Mouse (Mus musculus) lung, embryonic 16.5 days (tissue): Measurements from ENCODE around the gene Rph3al. TPM values are rescaled to one million over a fixed set of nuclear protein-coding genes. Genes with fewer than 3 reads are reported as not detected.
A peak's percentile ranks its signal among the peaks of the same experiment; 100 is the strongest.

Experiments
- ATAC-seq: fragments of 200-750 bp; cut with Nextera tagmentation; 2 replicates; pipeline ENCODE4 v1.8.0; 2017; ENCODE audit warnings: low read depth, mild to moderate bottlenecking, moderate library complexity
- H3K27ac ChIP-seq: fragments of 300-500 bp; sonication (generic); 2 replicates; pipeline ENCODE4 v1.5.1; 2014; ENCODE audit warnings: mild to moderate bottlenecking, control low read depth, low read length
- H3K27me3 ChIP-seq: fragments of 300-500 bp; sonication (generic); 2 replicates; pipeline ENCODE4 v1.6.1; 2014; ENCODE audit warnings: low read depth, low read length, mixed read lengths; ENCODE audit not compliant: control insufficient read depth, insufficient read depth
- H3K36me3 ChIP-seq: fragments of 300-500 bp; sonication (generic); 2 replicates; pipeline ENCODE4 v1.6.1; 2014; ENCODE audit warnings: low read length; ENCODE audit not compliant: control insufficient read depth, insufficient read depth
- H3K4me1 ChIP-seq: fragments of 300-500 bp; sonication (generic); replicated peaks from 2 replicates; pipeline ENCODE4 v1.6.1; 2014; ENCODE audit warnings: low read length, mixed read lengths; ENCODE audit not compliant: control insufficient read depth, insufficient read depth
- H3K4me2 ChIP-seq: fragments of 300-500 bp; sonication (generic); 2 replicates; pipeline ENCODE4 v1.6.1; 2014; ENCODE audit warnings: low read depth, low read length, control low read depth
- H3K4me3 ChIP-seq: fragments of 300-500 bp; sonication (generic); 2 replicates; pipeline ENCODE4 v1.5.1; 2014; ENCODE audit warnings: mild to moderate bottlenecking, low read length, control low read depth
- H3K9ac ChIP-seq: fragments of 300-500 bp; sonication (generic); 2 replicates; pipeline ENCODE4 v1.6.1; 2014; ENCODE audit warnings: low read length, control low read depth
- H3K9me3 ChIP-seq: fragments of 300-500 bp; sonication (generic); 2 replicates; pipeline ENCODE4 v1.6.1; 2016; ENCODE audit warnings: low read length; ENCODE audit not compliant: control insufficient read depth
- WGBS: fragments of 180-500 bp; shearing (Covaris S2); extraction: QIAGEN DNeasy Blood & Tissue Kit; methylation state at CpG from one replicate; pipeline ENCODE4 v1.1.7; 2014; 5-methylcytosine and 5-hydroxymethylcytosine counted together
- polyA plus RNA-seq: library from polyadenylated mRNA; unstranded; fragments of >200 nt; fragmentation: Nextera tagmentation; extraction: Ambion mirVana; gene quantifications from 2 replicates; pipeline ENCODE4 v1.2.1, GENCODE M21; 2015

Gene Rph3al
- polyA plus RNA-seq, 1 experiment from 2014 or later: 8.1 TPM

GRCm38 (mm10) chr11:75801771-75802550 is 136.3 kb downstream of the Rph3al start:
- Histone ChIP-seq H3K4me3 (no peak overlapping the region), H3K27ac (no peak overlapping the region), H3K9me3 (no peaks in the 10 kb centered on the region), H3K4me2 (no peak overlapping the region), H3K4me1 (peaks cover 4% of the 10 kb centered on the region), H3K9ac (no peak overlapping the region), H3K27me3 (no peaks in the 10 kb centered on the region; the same call in 1 of the 2 replicates), H3K36me3 (no peaks in the 10 kb centered on the region)
- WGBS: 50% methylated on average over 7 of the region's 7 CpGs
- ATAC-seq: no peak

- Histone ChIP-seq H3K4me3 (no peak overlapping the region), H3K9ac (no peak overlapping the region), H3K27me3 (peaks cover 4% of the 10 kb centered on the region), H3K36me3 (no peaks in the 10 kb centered on the region), H3K4me2 (no peak overlapping the region), H3K27ac (no peak overlapping the region), H3K9me3 (no peaks in the 10 kb centered on the region), H3K4me1 (peaks cover 4% of the 10 kb centered on the region)
- WGBS: 70% methylated on average over 4 of the region's 4 CpGs
- no peak for ATAC-seq
These were observed 136.9 kb downstream of the Rph3al start for GRCm38 (mm10) chr11:75801369-75801768.

- H3K27me3 ChIP-seq: peaks cover 35% of the 10 kb centered on the region
- H3K4me2 ChIP-seq: no peak overlapping the region
- H3K4me1 ChIP-seq: peaks cover 17% of the 10 kb centered on the region
- no peak overlapping the region for H3K27ac ChIP-seq
- ATAC-seq: no peak
- WGBS: 55% methylated on average over 13 of the region's 13 CpGs
- no peaks in the 10 kb centered on the region for H3K36me3 ChIP-seq
- no peak overlapping the region for H3K9ac ChIP-seq
- H3K4me3 ChIP-seq: no peak overlapping the region
- no peaks in the 10 kb centered on the region for H3K9me3 ChIP-seq
These were observed 141.5 kb downstream of the Rph3al start for GRCm38 (mm10) chr11:75796536-75797246.

GRCm38 (mm10) chr11:75796029-75796445 is 142.2 kb downstream of the Rph3al start, which contains the start of gene Doc2b:
Gene Doc2b (minus strand): TSS chr11:75796049.
- H3K27me3 ChIP-seq: peaks cover 35% of the 10 kb centered on the region
- H3K4me2 ChIP-seq: peak within 1 kb of the TSS; percentile 83
- H3K9ac ChIP-seq: peak within 1 kb of the TSS; percentile 72
- WGBS: 2% methylated on average over 37 of the region's 37 CpGs
- no peaks in the 10 kb centered on the region for H3K36me3 ChIP-seq
- no peaks in the 10 kb centered on the region for H3K9me3 ChIP-seq
- peak; percentile 50; the same call in 1 of the 2 replicates for ATAC-seq
- H3K4me1 ChIP-seq: peaks cover 17% of the 10 kb centered on the region
- peak within 1 kb of the TSS; percentile 57 for H3K4me3 ChIP-seq
- no peak within 1 kb of the TSS for H3K27ac ChIP-seq

- Histone ChIP-seq H3K27ac (no peak overlapping the region), H3K36me3 (no peaks in the 10 kb centered on the region), H3K9ac (peak overlapping the region; percentile 72), H3K4me3 (peak overlapping the region; percentile 57), H3K4me1 (peaks cover 13% of the 10 kb centered on the region), H3K27me3 (peaks cover 35% of the 10 kb centered on the region), H3K9me3 (no peaks in the 10 kb centered on the region), H3K4me2 (peak overlapping the region; percentile 83)
- whole genome bisulfite sequencing: 1% methylated on average over 38 of the region's 42 CpGs
- peak; percentile 13; the same call in 1 of the 2 replicates for ATAC-seq
These were observed 142.9 kb downstream of the Rph3al start for GRCm38 (mm10) chr11:75795321-75795636.

- H3K4me1 ChIP-seq: peaks cover 13% of the 10 kb centered on the region
- peak; percentile 17; the same call in 1 of the 2 replicates for ATAC-seq
- 7% methylated on average over 38 of the region's 45 CpGs for WGBS
These were observed 143.5 kb downstream of the Rph3al start for GRCm38 (mm10) chr11:75794602-75795320.

GRCm38 (mm10) chr11:75793351-75793750 is 144.9 kb downstream of the Rph3al start:
- no peak for ATAC-seq
- Histone ChIP-seq H3K4me2 (no peak overlapping the region), H3K9me3 (no peaks in the 10 kb centered on the region), H3K9ac (no peak overlapping the region), H3K4me3 (no peak overlapping the region), H3K27me3 (peaks cover 35% of the 10 kb centered on the region), H3K27ac (no peak overlapping the region), H3K4me1 (peaks cover 13% of the 10 kb centered on the region), H3K36me3 (no peaks in the 10 kb centered on the region)
- WGBS: 63% methylated on average over 5 of the region's 5 CpGs

More at GRCm38 (mm10) chr11:75794602-75795320, 143.5 kb downstream of the Rph3al start:
- no peak overlapping the region for H3K27ac ChIP-seq
- H3K4me3 ChIP-seq: peak overlapping the region; percentile 57
- peak overlapping the region; percentile 72 for H3K9ac ChIP-seq
- peak overlapping the region; percentile 83 for H3K4me2 ChIP-seq
- no peaks in the 10 kb centered on the region for H3K9me3 ChIP-seq
- peaks cover 35% of the 10 kb centered on the region for H3K27me3 ChIP-seq
- H3K36me3 ChIP-seq: no peaks in the 10 kb centered on the region

GRCm38 (mm10) chr11:75792535-75792934 is 145.7 kb downstream of the Rph3al start:
- no peak overlapping the region for H3K27ac ChIP-seq
- H3K4me3 ChIP-seq: no peak overlapping the region
- H3K9me3 ChIP-seq: no peaks in the 10 kb centered on the region
- peaks cover 35% of the 10 kb centered on the region for H3K27me3 ChIP-seq
- 71% methylated on average over 5 of the region's 5 CpGs for WGBS
- no peak overlapping the region for H3K4me2 ChIP-seq
- no peak for ATAC-seq
- H3K9ac ChIP-seq: no peak overlapping the region
- no peaks in the 10 kb centered on the region for H3K36me3 ChIP-seq
- H3K4me1 ChIP-seq: peaks cover 13% of the 10 kb centered on the region

GRCm38 (mm10) chr11:75785897-75786296 is 152.3 kb downstream of the Rph3al start:
- Histone ChIP-seq H3K36me3 (no peaks in the 10 kb centered on the region), H3K27ac (no peak overlapping the region), H3K4me3 (no peak overlapping the region), H3K4me2 (no peak overlapping the region), H3K9ac (no peak overlapping the region), H3K9me3 (no peaks in the 10 kb centered on the region), H3K4me1 (no peaks in the 10 kb centered on the region), H3K27me3 (no peaks in the 10 kb centered on the region)
- ATAC-seq: no peak
- WGBS: 69% methylated on average over 8 of the region's 8 CpGs
